Mouse (Mus musculus): ENCODE measurements around the gene Tssk1.

- TF ChIP-seq MAFK (IDR thresholded peaks at IDR 0.05; ENCODE audit: insufficient read depth, low read depth, low read length) (no peak), ZC3H11A (IDR thresholded peaks at IDR 0.05; ENCODE audit: borderline replicate concordance, low read depth, low read length) (no peak), CHD2 (IDR thresholded peaks at IDR 0.05; ENCODE audit: low read depth, low read length) (no peak), ZNF384 (IDR thresholded peaks at IDR 0.05; ENCODE audit: low read depth, low read length) (no peak), HCFC1 (IDR thresholded peaks at IDR 0.05; ENCODE audit: borderline replicate concordance, insufficient read depth, low read length) (no peak)
Observed at GRCm38 (mm10) chr16:17892606-17893005, 1.4 kb upstream of the Tssk1 start.

Data from ES-E14 (cell line).